Mouse (Mus musculus) bone marrow, adult 2 months (tissue): ENCODE results near the gene Rpl31.

Experiments
- CTCF ChIP-seq: fragments of 200-500 bp; IDR thresholded peaks from 2 replicates; pipeline ENCODE4 v1.5.1; 2011; ENCODE audit warnings: low read length, control low read depth; ENCODE audit not compliant: control insufficient read depth, insufficient read depth
- POLR2A ChIP-seq: fragments of 200-500 bp; IDR thresholded peaks from 2 replicates; pipeline ENCODE4 v1.6.1; 2011; ENCODE audit warnings: low read depth, mild to moderate bottlenecking, control low read depth, low read length, borderline replicate concordance; ENCODE audit not compliant: control insufficient read depth

DNA sequence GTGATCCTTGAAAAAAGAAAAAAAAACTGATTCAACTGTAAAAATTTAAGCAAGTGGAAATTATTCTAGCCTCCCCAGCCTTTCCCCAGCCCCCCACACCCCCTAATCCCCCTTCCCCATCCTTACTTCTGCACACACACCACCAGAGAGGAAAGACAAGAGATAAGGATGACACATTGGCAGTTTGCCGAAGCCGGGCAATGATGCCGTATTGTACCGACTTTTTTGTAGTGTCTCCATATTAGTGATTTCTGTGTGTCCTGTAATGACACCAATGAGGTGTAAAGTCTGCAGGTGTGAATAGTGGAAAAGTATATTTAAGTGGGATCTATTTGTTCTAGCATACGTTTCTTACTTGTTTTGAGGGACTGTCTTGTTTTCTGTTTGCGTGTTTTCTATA is 27.5 kb upstream of the Rpl31 start:
- TF ChIP-seq CTCF, result no peak
- no peak for TF ChIP-seq POLR2A
